Mouse (Mus musculus) kidney, adult 11 months (tissue): ENCODE measurements around the gene Eif4g2.

Experiments
- DNase-seq: peaks from one replicate; pipeline ENCODE4 v3.0.0; 2022

Gene Eif4g2

DNA sequence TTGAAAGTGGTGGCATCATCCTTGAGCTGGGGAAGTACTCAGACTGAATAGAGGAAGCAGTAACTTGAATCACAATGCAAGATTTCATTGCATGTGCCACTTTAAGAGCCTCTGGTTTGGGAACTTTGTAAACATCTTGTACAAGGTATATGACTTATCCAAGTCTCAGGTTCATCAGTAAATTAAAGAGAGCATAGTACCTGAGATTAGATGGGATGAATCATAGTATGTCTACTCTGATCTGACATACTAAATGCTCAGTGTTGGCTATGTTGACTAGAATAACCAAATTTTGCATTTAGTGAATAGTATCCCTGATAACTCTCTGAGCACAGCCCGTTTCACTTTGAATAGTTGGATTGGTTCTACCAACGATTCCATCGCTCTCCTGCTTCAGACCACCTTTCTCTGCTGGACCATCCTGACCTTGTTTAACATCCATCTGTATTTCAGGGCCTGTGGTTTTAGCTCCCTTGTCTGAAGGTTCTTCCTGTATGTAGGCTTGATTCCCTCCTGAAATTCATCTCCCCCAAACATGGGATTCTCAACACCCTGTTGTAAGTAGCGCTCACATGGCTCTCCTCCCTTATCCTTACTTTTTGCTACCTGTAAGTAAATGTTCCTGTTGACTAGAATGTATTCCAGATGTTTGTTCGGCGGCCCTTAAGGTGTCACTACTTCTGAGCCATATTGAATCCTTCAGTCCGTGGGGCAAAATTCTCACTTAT is 13.2 kb downstream of the Eif4g2 start:
- no peak for DNase-seq

DNA sequence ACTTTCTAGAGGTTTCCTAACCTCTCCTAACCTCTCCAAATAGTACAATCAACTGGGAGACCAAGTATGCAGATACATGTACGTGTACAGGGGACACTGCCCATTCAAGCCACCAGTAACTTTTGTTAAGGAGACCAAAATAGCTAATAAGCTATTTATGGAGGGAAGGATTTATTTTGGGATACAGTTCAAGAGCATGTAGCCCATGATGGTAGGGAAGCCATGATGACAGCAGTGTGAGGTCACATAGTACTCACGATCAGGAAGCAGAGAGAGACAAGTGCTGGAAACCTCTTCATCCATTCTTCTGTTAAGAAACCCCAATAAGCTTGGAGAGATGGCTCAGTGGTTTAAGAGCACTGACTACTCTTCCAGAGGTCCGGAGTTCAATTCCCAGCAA is 14.6 kb downstream of the Eif4g2 start:
- no peak for DNase-seq

GRCm38 (mm10) chr7:111062971-111063370 is 19.9 kb downstream of the Eif4g2 start:
- DNase-seq: no peak

DNA sequence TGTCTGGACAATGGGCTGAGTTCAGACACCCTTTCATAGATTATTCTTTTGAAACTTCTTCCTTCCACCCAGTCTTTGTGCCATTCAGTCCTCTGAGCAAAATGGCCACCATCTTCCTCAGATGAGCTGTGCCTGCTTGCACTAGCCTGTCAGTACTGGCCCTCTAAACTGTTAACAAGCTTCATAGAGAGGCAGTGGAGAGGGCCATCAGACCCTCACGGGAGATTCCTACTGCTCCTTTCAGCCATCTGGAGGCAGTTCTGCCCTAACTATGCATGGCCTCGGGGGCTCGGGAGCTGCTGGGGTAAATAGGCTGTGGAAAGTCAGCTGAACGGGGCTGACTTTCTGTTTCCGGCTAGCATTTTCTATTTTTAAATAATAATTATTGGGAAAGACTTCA is 23.3 kb downstream of the Eif4g2 start:
- DNase-seq: no peak

DNA sequence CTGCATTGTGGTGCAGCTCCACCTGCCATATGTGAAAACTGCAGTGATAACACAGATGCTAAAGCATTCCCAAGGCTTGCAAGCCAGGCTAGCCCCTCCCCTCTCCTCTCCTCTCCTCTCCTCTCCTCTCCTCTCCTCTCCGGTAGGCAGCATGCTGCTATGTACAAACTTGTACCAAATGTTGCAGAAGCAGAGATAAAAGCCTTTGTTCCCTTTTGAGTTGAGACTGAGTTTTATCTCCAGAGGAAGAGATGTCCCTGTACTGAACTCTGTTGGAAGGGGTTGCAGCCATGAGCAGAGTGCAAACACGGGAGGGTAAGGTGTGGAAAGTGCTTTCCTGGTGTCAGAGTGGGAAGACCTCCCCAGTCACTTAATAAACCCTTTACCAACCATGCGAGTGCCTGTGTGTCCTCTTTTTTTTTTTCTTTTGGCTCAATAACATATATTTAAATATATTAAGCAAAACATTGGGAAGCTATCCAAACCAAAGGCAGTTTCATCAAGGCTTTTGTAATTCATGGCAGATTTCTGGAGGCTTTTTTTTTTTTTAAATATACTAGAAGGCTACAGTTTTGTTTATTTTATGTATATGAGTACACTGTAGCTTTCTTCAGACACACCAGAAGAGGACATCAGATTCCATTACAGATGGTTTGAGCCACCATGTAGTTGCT is 26.7 kb downstream of the Eif4g2 start:
- DNase-seq: no peak

DNA sequence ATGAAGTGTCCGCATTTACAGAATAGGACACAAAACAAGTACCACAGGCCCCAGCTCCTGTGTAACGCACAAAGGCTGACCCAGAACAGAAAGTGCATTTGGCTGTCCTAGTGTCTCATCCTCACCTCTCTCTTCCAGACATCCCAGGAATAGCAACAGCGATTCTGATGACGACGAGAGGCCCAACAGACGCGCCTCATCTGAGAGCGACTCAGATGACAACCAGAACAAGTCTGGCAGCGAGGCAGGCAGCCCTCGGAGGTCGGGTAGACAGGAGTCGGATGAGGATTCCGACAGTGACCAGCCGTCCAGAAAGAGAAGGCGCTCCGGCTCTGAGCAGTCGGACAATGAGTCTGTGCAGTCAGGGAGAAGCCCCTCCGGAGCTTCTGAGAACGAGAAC is 27.6 kb downstream of the Eif4g2 start:
- no peak for DNase-seq

DNA sequence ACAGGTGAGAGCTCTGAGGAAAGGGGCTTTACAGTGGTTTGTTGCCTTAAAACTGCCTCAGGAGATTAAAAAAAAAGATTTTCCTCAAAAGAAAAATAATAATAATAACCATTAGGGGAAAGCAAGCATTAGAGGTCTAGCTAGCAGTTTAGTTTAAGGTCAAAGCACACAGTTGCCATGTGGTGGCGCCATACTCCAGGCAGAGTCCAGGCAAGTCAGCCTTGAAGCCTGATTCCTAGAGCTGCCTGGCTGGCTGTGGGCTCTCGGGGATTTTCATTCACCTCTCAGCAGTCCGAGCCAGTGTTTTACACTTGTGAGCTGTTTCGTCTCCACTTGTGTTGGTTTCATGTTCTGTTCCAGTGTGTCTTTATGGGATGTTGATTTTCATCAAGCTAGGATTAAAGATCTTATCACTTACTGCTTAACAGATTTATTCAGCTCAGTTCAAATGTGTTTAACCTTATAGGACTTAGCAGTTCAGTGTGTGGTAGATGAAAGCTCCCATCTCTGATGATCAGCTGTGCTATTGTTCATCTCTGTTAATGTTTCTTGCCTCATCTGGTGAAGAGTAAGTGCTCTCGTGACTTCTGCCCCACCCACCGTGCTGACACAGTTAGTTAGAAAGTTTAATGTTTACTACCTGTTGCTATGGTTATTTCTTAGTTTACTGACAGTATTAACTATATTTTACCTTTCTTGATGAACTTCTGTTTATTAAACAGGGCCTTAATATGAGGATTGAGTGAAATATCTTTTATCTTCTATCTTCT is 33.0 kb downstream of the Eif4g2 start:
- peak; percentile 60 for DNase-seq

DNA sequence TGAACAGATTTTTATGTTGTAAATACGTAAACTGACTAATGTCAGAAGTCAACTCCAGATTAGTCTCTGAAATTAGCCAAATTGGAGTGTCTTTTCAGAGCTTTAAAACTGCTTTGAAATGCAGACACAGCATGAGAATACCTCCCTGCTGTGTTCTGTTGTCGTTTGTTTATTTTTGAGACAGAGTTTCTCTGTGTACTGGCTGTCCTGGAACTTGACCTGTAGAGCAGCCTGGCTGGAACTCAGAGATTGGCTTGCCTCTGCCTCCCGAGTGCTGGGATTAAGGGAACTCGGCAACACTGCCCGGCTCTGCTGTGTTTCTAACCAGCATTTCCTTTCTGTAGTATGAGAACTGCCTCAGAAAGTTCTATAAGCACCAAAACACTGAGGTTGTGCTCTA is 33.9 kb downstream of the Eif4g2 start:
- no peak for DNase-seq

DNA sequence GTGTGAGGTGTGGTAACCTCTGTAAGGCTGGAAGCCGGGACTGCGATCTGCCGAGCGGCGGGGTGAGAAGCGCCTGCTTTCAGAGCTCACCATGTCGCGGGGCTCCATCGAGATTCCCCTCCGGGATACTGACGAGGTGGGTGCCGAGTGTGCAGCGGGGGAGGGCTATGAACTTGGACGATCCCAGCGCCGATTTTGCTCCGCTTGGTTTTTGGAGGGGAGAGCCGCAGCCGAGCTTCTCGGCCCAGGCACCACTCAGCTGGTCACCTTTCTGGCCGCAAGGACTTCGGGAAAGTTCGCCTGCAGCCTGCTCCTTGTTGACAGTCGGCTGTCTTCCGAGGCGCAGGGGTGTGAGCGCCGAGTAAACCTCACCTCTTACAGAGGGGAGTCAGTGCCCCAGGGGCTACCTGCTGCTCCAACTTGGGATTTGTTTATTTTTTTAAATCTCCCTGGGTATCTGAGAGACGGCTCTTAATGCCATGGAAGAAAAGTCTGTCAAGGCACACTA is 53.7 kb downstream of the Eif4g2 start:
- no peak for DNase-seq

DNA sequence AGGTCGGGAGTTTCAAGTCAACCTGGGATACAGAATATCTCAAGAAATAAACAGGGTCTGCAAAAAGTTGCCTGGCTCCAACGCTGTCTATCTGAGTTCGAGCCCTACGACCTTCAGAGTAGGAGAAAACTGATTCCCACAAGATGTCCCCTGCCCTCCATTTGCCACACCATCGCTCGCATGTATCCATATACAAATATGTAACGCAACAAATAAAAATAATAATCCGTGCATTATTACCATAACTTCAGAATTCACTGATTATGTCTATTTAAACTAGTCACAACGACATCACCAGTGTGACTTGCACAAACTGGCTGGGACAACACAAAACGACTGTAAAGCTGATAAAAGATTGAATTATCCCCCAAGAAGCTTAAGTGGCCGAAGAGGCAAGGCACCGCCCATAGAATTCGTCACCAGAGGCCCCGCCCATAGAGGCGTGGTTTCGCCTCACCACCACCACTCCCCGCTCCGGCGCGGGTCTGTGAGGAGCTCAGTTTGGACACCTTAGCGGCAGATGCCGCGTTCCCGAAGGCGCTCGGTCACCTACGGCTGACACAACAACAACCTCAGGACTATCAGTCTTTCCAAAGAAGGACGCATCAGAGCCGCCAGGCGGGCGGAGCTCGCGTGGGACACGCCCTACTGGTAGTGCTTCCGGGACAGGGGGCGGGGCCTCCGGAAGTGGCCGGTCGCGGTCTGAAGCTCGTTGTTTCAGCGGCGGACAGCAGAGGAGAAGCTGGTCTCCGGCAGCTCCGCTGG is 54.4 kb downstream of the Eif4g2 start, which contains the start of gene Ctr9:
TSS of gene Ctr9 (plus strand) at position 671 of the 765 bp plus-strand sequence.
- peak; percentile 93 for DNase-seq

DNA sequence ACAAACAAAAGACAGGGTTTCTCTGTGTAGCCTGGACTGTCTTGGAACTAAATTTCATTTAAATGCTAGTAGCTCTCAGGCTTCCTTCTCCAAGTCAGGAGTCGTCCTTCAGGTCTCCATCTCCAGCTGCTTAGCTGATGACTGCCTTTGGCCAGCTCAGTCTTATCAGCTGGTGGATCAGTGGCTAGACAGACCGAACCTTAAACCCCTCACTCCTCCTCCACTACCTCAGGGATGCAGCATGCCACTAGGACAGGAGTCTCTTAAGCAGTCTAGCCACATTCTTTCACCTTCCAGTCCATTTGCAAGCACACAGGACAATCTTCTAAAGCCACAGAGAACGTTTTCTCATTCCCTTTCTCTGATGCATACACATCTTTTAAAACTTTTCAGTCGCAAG is 57.9 kb downstream of the Eif4g2 start:
- no peak for DNase-seq

DNA sequence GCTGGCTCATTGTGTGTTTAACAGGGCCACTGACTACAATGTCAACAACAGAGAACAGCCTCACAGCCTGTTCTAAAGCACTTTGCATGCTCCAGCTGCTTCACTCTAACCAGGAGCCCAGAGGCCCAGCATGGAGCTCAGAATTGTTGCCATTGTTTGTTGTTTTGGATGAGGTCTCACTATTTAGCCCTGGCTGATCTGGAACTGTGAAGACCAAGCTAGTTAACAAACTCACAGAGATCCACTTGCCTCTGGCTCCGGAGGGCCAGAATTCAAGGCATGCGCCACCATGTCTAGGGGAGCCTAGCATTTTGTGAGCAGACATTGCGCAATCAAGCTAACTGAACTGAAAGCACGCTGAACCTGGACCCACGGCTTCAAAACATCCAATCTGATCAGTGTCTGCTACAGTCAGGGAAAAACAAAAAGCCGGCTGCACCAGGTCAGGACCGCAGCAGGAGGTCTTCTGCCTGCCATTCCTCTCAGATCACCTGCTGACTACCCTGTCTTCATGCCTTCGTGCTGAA is 58.7 kb downstream of the Eif4g2 start:
- DNase-seq: peak; percentile 66

- DNase-seq: no peak
These were observed 62.0 kb downstream of the Eif4g2 start for GRCm38 (mm10) chr7:111020814-111021213.
